Mouse (Mus musculus): ENCODE measurements around the gene Kndc1.

Gene Kndc1

DNA sequence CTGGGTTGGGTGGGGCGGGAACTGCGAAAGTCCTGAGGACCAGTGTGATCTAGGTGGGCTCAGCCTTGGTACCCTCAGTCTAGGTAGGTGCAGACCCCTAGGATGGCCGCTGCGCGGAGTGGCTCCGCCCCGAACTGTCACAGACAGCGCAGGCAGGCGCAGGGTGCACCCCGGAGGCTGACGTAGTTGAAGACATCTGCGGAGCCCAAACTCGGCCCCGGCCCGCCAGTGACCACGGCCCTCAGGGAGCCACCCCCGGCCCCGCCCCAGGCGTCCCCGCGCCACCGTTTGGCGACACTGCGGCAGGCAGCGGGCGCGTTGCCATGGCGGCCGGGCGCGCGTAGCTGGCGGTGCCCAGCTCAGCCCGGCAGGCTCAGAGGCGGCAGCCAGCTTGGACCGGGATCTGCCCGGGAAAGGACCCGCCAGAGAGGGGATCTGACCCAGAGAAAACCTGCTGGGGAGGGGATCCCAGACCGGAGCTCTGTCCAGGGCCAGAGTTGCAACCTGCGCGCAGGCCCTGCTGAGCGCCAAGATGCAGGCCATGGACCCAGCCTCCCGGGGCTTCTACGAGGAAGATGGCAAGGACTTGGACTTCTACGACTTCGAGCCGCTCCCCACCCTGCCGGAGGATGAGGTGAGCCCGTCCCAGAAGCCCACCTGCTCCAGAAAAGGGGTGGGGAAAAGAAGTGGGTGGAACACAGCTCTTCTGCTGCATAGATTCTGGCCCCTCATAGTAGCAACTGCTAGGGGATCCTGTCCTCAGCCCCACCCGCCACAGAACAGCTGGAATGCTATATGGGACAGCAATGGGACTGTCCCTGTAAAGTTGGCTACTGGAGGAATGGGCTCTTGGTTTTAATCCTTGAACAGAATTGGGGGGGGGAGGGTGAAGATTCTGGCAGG lies at the start of gene Kndc1:
TSS of gene Kndc1 (plus strand) at position 42 of the 903 bp plus-strand sequence.
- DNase-seq, result no peak

DNA sequence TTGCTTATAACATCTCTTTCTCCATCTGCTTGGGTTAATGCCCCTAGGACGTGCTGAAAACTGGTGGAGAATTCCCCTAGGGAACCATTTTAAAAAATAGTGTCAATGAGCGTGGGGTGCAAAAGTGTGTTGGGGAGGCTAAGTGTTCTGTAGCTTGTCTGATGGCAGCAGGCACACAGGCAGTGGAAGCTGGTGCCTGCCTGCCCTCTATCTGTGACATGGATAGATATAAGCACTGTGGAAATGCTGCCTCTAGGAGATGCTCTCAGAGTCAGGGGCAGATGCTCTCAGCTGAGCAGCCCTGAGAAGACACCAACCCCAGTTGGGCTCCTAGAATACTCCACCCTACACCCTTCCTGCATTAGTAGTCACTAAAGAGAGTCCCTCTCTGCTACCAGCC lies 49.4 kb upstream of the Kndc1 start:
- DNase-seq, result no peak

DNA sequence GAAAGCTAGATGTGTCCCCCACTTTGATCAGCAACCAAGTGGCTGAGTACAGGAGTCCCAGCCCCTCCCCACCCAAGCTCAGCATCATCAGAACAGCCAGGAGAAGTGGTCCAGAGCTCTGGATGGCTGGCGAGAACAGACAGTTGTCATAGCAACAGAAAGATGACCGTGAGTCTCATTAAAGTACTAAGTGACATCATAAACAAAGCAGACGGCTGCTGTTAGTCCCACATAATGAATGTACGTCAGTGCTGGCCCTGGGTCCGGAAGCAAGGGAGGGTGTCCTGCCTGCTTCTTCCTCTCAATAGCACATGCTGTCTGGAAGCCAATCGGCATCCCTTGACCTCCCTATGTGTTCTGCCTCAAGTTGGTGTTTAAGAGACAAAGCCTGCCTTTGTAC lies 44.3 kb upstream of the Kndc1 start:
- DNase-seq, result no peak

DNA sequence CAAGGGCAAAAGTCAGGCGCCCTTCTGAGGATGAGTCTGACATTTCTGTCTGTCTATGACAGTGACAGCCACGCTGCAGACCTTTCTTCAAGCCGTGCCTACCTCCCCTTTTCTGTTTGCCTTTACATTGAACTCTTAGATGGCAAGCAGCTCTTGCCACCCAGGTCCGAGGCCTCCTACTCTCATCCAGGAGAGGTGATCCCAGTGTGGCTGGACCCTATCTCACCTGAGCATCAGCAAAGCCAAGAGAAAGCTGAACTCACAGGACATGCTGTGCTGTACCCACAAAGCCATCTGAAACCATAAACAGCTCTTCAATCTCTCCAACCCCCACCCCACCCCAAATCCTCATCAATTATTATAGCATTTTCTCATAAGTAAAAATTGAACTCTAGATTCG lies 43.8 kb upstream of the Kndc1 start:
- no peak for DNase-seq

DNA sequence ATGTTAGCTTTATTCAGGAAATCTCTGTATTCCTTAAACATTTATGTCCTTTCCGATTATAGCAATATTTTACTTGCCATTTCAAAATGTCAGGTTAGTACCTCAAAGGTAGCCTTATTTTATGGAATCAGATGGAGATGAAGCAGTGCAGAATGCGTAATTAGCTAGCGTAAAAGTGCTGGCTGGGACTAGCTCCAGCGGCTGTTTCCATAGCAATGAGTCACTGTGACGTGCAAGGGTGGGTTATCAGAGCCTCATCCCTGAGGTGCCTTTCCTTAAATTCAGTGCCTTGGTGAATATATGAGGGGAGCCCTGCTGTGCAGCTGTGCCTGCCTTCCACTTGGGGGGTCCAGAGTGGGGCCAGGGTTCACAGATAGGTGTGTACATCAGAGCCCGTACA lies 43.4 kb upstream of the Kndc1 start:
- no peak for DNase-seq

DNA sequence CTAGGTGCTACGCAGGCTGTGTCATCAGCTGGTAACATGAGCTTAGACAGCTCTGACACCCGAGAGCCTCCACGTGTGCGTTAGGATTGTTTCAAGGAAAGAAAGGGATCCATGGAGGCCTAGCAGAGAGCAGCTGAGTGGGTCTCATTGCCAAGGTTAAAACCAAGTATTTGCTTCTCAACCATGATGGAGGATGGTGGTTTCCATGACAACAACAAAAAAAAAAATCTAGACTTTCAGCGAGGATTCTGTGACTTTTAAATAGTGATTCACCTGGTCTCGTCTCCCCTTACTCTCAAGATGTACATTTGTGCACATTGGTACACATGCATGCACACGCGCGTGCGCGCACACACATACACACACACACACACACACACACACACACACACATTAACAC lies 39.2 kb upstream of the Kndc1 start:
- no peak for DNase-seq

DNA sequence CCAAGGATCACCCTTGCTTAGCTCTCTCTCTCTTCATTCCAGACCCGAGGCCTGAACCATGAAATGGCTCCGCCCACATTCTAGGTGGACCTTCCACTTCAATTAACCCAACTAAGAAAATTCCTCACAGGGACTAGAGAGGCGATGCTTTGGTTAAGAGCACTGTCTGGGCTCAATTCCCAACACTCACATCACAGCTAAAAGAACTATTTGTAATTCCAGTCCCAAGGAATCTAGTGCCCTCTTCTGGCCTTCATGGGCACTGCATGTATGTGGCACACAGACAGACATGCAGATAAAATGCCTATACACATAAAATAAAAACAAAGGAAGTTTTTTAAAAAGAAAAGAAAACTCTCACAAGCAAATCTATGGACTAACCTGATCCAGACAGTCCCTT lies 33.1 kb upstream of the Kndc1 start:
- DNase-seq, result peak; percentile 34 to 42

DNA sequence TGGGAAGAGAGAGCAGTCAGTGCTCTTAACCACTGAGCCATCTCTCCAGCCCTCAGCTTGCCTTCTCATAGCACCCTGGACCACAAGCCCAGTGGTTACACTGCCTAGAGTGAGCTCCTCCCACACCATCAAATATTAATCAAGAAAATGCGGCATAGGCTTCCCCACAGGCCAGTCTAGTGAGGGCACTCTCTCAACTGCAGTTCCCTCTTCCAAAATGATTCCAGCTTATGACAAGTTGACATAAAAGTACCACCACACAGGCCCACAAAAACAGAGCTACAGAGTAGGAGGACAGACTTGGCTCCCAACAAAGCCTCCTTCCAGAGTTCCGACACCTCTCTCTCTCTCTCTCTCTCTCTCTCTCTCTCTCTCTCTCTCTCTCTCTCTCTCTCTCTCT lies 31.4 kb upstream of the Kndc1 start:
- DNase-seq, result no peak

DNA sequence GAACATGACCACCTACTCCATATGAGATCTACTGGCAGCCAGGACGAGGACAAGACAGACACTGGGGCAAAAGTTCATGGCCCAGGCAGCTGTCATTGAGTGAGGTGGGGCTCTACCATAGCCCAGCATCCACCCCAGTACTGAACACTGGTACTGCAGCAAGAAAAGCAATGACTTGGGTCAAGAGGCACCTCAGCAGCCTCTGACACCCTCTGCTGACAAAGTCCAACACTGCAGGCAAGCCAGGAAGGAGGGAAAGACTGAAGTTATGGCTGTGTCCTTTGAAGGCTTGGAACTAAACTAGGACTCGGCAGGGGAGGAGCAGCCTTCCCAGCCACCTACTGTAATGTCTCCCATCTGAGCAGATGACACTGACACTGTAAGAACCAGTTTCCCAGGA lies 30.2 kb upstream of the Kndc1 start:
- DNase-seq, result no peak

DNA sequence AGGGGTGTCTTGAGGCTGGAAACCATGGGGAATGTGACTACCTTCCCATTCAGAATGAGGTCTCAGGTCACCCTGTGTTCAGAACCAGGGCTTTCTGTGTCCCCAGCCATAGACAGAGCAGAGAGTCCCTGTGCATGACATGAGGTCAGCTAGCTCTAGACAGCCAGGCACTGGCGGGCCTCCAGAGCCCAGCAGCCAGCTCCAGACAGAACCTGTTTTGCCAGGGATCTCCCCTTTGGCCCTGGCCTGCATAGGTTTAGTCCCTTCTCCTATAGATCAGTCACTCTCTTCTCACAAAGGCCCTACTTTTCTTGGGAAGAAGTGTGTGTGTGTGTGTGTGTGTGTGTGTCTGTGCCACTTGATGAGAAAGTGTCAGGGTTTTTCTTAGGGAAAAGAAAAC lies 29.6 kb upstream of the Kndc1 start:
- DNase-seq, result no peak

DNA sequence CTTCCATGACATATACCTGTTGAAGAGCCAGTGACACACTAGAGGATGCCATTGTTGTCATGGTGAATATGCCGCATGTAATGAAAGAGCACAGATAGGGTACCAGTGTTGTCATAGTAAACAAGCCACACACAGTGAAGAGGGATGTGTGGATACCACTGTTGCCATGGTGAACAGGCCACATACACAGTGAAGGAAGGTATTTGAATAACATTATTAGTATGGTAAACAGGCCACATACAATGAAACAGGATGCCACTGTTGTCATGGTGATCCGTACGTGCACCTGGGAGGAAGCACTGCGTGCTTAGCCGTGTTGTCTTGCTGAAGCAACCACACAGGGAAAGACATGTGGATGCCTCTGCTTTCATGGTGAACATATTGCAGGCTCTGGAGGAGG lies 23.5 kb upstream of the Kndc1 start:
- DNase-seq, result no peak

DNA sequence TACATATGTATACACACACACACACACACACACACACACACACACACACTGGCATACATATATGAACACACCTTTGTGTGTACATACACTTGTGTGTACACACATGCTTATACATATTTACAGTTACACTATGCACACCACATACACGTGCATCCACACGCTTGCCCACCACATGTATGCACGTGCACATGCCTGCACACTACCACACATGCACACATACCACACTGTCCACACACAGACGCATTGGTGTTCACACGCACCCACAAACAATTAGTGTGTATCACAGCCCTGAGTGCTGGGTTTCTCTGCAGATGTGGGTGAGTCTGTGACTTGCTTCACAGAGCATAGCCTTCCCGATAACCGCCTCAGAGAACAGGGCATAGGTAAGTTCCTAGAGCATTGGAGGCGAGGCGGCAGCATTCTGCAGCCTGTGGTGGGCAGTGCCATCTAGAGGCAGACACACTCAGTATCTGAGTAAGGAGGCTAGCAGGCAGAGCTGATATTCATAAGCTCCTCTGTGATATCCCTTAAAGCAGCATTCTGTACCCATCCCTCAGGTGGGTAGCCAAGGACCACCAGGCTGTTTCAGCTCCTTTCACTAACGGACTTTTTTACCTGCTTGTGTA lies 17.2 kb upstream of the Kndc1 start:
- no peak for DNase-seq

DNA sequence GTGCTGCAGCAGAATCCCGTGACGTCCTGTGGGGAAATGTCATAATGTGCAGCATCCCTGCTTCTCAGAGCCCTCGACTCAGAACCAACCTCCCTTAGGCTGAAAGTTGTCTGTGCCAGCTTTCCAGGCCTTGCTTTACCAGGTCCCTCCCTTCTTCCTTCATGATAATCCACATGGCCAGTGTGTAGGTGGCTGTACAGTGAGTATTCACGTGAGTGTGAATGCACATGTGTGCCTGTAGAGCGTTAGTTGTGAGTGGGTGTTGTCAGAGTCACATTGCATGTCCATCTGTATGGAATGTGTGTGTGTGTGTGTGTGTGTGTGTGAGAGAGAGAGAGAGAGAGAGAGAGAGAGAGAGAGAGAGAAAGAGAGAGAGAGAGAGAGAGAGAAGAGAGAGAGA lies 16.4 kb upstream of the Kndc1 start:
- no peak for DNase-seq

DNA sequence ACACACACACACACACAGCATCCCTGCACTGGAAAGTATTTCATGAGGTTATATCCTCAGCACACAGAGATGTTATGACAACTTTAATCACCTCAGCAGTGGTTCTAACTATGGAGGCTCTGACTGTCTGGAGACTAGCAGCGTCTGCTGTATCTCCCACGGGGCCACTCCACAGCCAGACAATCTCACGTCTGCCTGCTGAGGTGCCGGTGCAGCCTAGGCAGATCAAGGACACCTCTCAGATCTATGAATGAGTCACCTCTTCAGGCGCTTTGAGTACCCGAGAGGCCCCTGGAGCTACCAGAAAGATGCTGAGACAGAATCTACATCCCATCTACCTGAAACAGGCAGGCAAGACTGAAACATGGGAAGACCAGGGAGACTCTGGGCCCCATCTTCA lies 15.9 kb upstream of the Kndc1 start:
- no peak for DNase-seq

DNA sequence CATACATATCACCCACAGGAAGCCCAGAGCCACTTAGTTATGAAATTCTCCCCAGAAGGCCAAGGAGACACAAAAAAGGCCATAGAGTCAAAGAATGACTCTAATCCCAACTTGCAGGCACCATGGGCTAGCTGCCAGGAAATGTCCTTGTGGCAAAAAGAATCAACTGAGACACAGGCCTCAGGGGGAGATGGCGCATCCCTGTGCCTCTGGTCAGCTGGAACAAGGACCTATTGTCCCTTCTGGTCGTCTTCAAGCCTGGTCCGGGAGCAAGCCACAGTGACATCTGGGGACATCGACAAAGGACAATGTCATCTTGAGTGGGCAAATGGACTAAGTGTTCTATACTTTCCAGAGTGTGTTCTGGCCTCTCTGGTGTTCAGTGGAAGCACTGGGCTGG lies 11.0 kb upstream of the Kndc1 start:
- no peak for DNase-seq

DNA sequence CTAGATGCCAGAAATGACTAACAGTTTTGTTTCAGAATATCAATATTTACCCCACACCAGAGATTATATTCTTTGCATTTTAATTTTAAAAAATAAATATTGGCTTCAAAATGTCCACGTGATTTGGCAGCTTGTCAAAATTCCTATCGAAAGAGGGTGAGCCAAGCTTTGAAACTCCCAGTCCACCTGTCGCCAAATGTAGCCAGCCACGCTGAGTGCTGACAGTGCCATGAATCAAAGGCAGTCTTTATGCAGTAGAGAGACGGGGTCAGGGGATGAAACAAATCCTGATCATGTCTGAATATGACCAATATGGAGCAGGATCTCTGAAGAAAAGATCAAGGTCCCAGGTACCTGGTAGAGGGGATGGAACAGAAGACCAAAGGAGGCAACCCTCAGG lies 2.7 kb upstream of the Kndc1 start:
- no peak for DNase-seq

DNA sequence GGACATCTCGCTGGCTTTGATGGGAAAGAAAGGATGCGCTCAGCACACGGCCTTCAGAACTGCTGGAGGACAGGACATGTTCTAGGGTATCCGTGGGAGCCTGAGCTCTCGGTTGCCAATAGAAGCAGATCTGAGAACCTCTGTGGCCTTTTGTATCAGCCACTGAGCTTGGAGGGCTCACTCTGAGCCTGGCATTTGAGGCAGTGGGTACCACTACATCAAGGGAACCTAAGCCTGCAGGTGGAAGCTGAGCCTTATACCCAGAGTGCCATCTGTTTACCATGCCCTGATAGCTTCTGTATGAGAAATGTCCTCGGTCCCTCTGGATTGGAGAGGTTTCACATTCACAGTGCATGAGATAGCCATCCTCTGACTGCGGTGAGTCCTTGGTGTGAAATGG lies 1.8 kb downstream of the Kndc1 start:
- DNase-seq, result no peak

DNA sequence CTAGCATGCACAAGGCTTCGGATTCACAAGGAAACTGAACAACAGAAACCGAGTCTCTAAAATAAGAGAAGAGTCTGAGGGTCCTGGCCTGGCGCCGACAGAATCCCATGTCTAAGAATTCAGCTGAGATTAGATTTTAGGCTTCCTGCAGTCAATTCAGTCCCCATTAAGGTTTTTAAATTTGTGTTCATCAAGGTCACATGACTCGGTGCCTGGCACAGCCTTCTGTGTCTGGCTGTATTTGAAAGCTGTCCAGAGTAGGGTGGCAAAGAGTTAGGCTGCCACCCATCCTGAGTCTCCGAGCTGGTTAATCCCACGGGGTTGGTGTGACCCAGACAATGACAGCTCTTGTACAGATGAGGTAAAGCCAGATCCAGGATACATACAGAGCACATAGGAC lies 2.3 kb downstream of the Kndc1 start:
- DNase-seq, result no peak

DNA sequence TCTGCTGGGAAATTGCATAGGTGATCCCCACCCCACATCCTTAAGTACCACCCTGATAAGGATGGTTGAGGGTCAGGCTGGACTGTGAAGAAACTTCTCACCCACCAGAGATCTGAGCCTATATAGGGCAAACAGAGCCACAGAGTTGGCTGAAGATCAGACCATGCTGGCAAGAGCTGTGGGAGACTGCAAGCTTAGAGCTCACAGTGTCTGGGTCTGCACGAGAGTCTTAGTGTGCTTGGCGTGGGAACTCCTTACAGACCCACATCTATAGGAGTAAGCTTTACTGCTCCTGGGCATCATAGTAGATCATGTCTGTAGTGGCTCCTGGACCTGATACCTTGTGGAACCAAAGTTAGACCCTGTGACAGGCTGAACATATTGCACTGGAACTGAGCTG lies 4.1 kb downstream of the Kndc1 start:
- no peak for DNase-seq

DNA sequence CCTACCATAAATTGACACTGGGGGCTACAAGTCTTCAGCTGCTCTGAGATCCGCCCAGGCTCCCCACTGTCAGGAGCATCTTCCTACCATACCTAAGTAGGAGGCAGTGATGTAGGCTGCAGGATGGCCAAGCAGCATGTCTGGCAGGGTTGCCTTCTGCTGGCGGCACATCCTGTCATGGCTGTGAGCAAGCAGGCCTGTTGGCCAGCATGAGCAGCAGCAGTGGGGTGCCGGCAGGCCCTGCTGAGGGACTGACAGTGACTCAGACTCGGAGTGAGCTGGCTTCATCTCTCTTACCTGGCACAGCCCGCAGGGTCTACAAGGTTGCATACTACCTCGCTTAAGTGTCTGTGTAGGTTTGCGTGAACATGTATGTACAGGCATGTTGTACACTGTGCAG lies 5.0 kb downstream of the Kndc1 start:
- DNase-seq, result no peak

DNA sequence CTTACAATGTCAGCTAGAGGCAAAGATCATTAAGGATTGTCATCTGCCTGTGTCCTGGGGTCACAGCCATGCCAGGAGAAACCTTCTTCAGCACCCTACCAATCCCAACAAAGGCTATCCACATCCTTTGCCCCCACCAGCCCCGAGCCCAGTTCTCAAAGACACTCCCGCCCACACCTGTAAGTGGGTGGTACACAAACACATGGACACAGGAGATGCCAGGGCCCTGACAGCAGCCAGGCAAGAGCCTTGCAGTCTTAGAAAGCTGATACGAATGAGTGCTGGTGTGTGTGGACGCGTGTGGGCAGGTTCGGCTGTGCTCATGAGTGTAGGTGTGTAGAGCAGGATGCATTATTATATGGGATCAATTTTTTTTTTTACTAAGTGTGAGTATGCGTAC lies 6.0 kb downstream of the Kndc1 start:
- DNase-seq, result no peak

DNA sequence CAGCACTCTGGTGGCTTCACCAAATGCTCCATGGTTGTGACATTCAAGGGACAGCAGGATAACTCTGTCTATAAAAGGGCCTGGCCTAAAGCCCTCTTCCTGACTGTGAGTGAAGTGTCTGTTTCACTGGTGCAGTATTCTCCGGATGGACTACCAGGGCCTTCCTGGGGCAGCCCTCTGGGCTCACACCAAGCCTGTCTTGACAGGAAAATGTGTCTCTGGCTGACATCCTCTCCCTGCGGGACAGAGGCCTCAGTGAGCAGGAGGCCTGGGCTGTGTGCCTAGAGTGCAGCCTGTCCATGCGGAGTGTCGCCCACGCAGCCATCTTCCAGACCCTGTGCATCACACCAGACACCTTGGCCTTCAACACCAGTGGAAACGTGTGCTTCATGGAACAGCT lies 6.4 kb downstream of the Kndc1 start:
- no peak for DNase-seq

DNA sequence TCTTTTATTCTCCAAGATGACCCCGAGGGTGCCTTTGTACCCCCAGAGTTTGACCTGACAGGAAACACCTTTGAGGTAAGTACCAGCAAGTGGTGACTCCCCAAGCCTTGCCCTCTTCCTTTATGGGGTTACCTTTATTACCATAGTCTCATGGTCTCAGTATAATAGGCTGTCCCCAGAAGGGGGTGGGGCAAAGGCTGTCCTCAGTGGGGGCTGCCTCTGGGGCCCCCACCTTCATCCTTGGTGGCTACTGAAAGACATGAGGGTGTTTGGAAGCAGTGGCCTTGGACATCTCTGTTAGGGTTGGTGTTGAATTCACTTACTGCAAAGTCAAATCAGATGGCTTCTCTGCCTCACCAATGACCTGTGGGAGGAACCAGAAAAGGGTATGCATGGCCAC lies 7.5 kb downstream of the Kndc1 start:
- DNase-seq, result no peak

DNA sequence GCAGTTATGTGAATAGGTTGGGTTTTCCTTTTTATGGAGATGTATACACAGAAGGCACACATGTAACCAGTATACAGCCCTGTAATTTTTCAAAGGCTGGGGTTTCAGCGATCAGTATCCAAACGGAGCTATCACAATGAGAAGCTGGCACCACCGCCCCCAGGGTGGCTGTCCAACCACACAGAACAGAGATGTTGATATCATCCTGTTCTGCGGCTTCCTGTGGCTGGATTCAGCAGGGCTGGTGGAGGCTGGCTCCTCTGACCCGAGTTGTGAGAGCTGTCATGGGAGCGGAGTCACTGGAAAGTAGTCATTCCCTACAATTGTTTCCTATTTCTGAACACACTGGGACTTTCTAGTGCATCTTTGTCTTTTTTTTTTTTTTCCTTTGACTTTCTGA lies 10.8 kb downstream of the Kndc1 start:
- DNase-seq, result no peak

DNA sequence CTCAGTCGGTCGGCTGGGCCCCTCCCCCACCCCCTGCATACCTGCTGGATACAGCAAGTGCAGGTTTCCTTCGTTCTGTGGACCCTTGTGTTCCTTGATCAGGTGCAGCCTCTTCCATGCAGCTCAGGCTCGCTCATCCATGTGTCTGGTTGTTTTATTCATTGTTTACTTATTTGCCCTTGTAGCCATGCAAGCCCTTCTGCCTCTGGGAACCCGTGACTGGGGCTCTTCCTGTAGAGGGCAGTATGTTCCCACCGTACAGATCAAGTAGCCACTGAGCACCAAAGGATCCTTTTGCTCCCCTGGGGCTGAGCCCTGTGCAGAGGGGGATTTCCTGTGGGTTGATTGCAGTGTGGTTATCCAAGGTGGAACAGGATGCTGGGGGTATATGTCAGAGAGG lies 11.2 kb downstream of the Kndc1 start:
- DNase-seq, result peak; percentile 50 to 55

Measured in B cell, adult 2 months (primary cell).